Mouse (Mus musculus): ENCODE results near the gene Hdac9.

Gene Hdac9

GRCm38 (mm10) chr12:34641705-34642259 is 275.1 kb downstream of the Hdac9 start:
- no peak for DNase-seq (ENCODE audit: low read depth, low spot score)
- H3K36me3 ChIP-seq (ENCODE audit: control insufficient read depth, insufficient read depth, low read length, poor library complexity, severe bottlenecking): no peaks in the 10 kb centered on the region
- H3K27me3 ChIP-seq (ENCODE audit: control insufficient read depth, insufficient read depth, low read length, poor library complexity, severe bottlenecking): no peaks in the 10 kb centered on the region

- H3K27me3 ChIP-seq (ENCODE audit: control insufficient read depth, insufficient read depth, low read length, poor library complexity, severe bottlenecking): no peaks in the 10 kb centered on the region
- H3K36me3 ChIP-seq (ENCODE audit: control insufficient read depth, insufficient read depth, low read length, poor library complexity, severe bottlenecking): no peaks in the 10 kb centered on the region
- DNase-seq (ENCODE audit: low read depth, low spot score): no peak
These were observed 279.4 kb downstream of the Hdac9 start for GRCm38 (mm10) chr12:34637238-34638124.

- no peak for DNase-seq (ENCODE audit: low read depth, low spot score)
- Histone ChIP-seq H3K27me3 (ENCODE audit: control insufficient read depth, insufficient read depth, low read length, poor library complexity, severe bottlenecking) (no peaks in the 10 kb centered on the region), H3K36me3 (ENCODE audit: control insufficient read depth, insufficient read depth, low read length, poor library complexity, severe bottlenecking) (no peaks in the 10 kb centered on the region)
These were observed 297.8 kb downstream of the Hdac9 start for GRCm38 (mm10) chr12:34619101-34619500.

- H3K36me3 ChIP-seq (ENCODE audit: control insufficient read depth, insufficient read depth, low read length, poor library complexity, severe bottlenecking): no peaks in the 10 kb centered on the region
- no peak for DNase-seq (ENCODE audit: low read depth, low spot score)
- no peaks in the 10 kb centered on the region for H3K27me3 ChIP-seq (ENCODE audit: control insufficient read depth, insufficient read depth, low read length, poor library complexity, severe bottlenecking)
These were observed 298.6 kb downstream of the Hdac9 start for GRCm38 (mm10) chr12:34618321-34618720.

GRCm38 (mm10) chr12:34617836-34618235 is 299.1 kb downstream of the Hdac9 start:
- no peak for DNase-seq (ENCODE audit: low read depth, low spot score)
- H3K27me3 ChIP-seq (ENCODE audit: control insufficient read depth, insufficient read depth, low read length, poor library complexity, severe bottlenecking): no peaks in the 10 kb centered on the region
- H3K36me3 ChIP-seq (ENCODE audit: control insufficient read depth, insufficient read depth, low read length, poor library complexity, severe bottlenecking): no peaks in the 10 kb centered on the region

- H3K36me3 ChIP-seq (ENCODE audit: control insufficient read depth, insufficient read depth, low read length, poor library complexity, severe bottlenecking): no peaks in the 10 kb centered on the region
- no peak for DNase-seq (ENCODE audit: low read depth, low spot score)
These were observed 302.1 kb downstream of the Hdac9 start for GRCm38 (mm10) chr12:34614796-34615195.

GRCm38 (mm10) chr12:34612511-34612910 is 304.4 kb downstream of the Hdac9 start:
- DNase-seq (ENCODE audit: low read depth, low spot score): no peak
- Histone ChIP-seq H3K27me3 (ENCODE audit: control insufficient read depth, insufficient read depth, low read length, poor library complexity, severe bottlenecking) (no peaks in the 10 kb centered on the region), H3K36me3 (ENCODE audit: control insufficient read depth, insufficient read depth, low read length, poor library complexity, severe bottlenecking) (no peaks in the 10 kb centered on the region)

More at GRCm38 (mm10) chr12:34614796-34615195, 302.1 kb downstream of the Hdac9 start:
- no peaks in the 10 kb centered on the region for H3K27me3 ChIP-seq (ENCODE audit: control insufficient read depth, insufficient read depth, low read length, poor library complexity, severe bottlenecking)

GRCm38 (mm10) chr12:34604521-34604920 is 312.4 kb downstream of the Hdac9 start:
- no peaks in the 10 kb centered on the region for H3K27me3 ChIP-seq (ENCODE audit: control insufficient read depth, insufficient read depth, low read length, poor library complexity, severe bottlenecking)
- DNase-seq (ENCODE audit: low read depth, low spot score): no peak
- no peaks in the 10 kb centered on the region for H3K36me3 ChIP-seq (ENCODE audit: control insufficient read depth, insufficient read depth, low read length, poor library complexity, severe bottlenecking)

GRCm38 (mm10) chr12:34594167-34594793 is 322.6 kb downstream of the Hdac9 start:
- Histone ChIP-seq H3K27me3 (ENCODE audit: control insufficient read depth, insufficient read depth, low read length, poor library complexity, severe bottlenecking) (no peaks in the 10 kb centered on the region), H3K36me3 (ENCODE audit: control insufficient read depth, insufficient read depth, low read length, poor library complexity, severe bottlenecking) (no peaks in the 10 kb centered on the region)

GRCm38 (mm10) chr12:34587171-34587570 is 329.7 kb downstream of the Hdac9 start:
- DNase-seq (ENCODE audit: low read depth, low spot score): no peak
- no peaks in the 10 kb centered on the region for H3K27me3 ChIP-seq (ENCODE audit: control insufficient read depth, insufficient read depth, low read length, poor library complexity, severe bottlenecking)
- H3K36me3 ChIP-seq (ENCODE audit: control insufficient read depth, insufficient read depth, low read length, poor library complexity, severe bottlenecking): no peaks in the 10 kb centered on the region

More at GRCm38 (mm10) chr12:34594167-34594793, 322.6 kb downstream of the Hdac9 start:
- no peak for DNase-seq (ENCODE audit: low read depth, low spot score)

GRCm38 (mm10) chr12:34582522-34582921 is 334.4 kb downstream of the Hdac9 start:
- DNase-seq (ENCODE audit: low read depth, low spot score): no peak
- no peaks in the 10 kb centered on the region for H3K36me3 ChIP-seq (ENCODE audit: control insufficient read depth, insufficient read depth, low read length, poor library complexity, severe bottlenecking)
- H3K27me3 ChIP-seq (ENCODE audit: control insufficient read depth, insufficient read depth, low read length, poor library complexity, severe bottlenecking): no peaks in the 10 kb centered on the region

GRCm38 (mm10) chr12:34579220-34579619 is 337.7 kb downstream of the Hdac9 start:
- DNase-seq (ENCODE audit: low read depth, low spot score): no peak
- Histone ChIP-seq H3K36me3 (ENCODE audit: control insufficient read depth, insufficient read depth, low read length, poor library complexity, severe bottlenecking) (no peaks in the 10 kb centered on the region), H3K27me3 (ENCODE audit: control insufficient read depth, insufficient read depth, low read length, poor library complexity, severe bottlenecking) (no peaks in the 10 kb centered on the region)

- DNase-seq (ENCODE audit: low read depth, low spot score): no peak
These were observed 345.8 kb downstream of the Hdac9 start for GRCm38 (mm10) chr12:34571069-34571468.

GRCm38 (mm10) chr12:34569472-34569871 is 347.4 kb downstream of the Hdac9 start:
- Histone ChIP-seq H3K36me3 (ENCODE audit: control insufficient read depth, insufficient read depth, low read length, poor library complexity, severe bottlenecking) (no peaks in the 10 kb centered on the region), H3K27me3 (ENCODE audit: control insufficient read depth, insufficient read depth, low read length, poor library complexity, severe bottlenecking) (no peaks in the 10 kb centered on the region)
- DNase-seq (ENCODE audit: low read depth, low spot score): no peak

More at GRCm38 (mm10) chr12:34571069-34571468, 345.8 kb downstream of the Hdac9 start:
- H3K36me3 ChIP-seq (ENCODE audit: control insufficient read depth, insufficient read depth, low read length, poor library complexity, severe bottlenecking): no peaks in the 10 kb centered on the region
- H3K27me3 ChIP-seq (ENCODE audit: control insufficient read depth, insufficient read depth, low read length, poor library complexity, severe bottlenecking): no peaks in the 10 kb centered on the region

GRCm38 (mm10) chr12:34569052-34569451 is 347.8 kb downstream of the Hdac9 start:
- DNase-seq (ENCODE audit: low read depth, low spot score): no peak
- no peaks in the 10 kb centered on the region for H3K36me3 ChIP-seq (ENCODE audit: control insufficient read depth, insufficient read depth, low read length, poor library complexity, severe bottlenecking)
- no peaks in the 10 kb centered on the region for H3K27me3 ChIP-seq (ENCODE audit: control insufficient read depth, insufficient read depth, low read length, poor library complexity, severe bottlenecking)
